19 mouse cellular contexts compared by ENCODE assay signal in genomic region chr3:144019293-144019692, GRCm38 (mm10).
DNase-seq lines count a peak whose midpoint lies in the region; ATAC-seq lines count a peak whose summit lies in the region.
"Had no signal": no experiment of that assay in that cellular context is flagged by ENCODE, and none has a peak within 500 bp of the region (broad histone marks: within the 10 kb centered on the region; RNA-seq: fewer than 3 reads in every experiment).

No protein-coding gene starts in this region.

- no peaks in the 10 kb centered on the region for H3K4me1 ChIP-seq in midbrain, embryonic 11.5 days (ENCODE audit: control insufficient read depth, insufficient read depth, low read length)
- no peaks in the 10 kb centered on the region for H3K4me1 ChIP-seq in midbrain, embryonic 14.5 days (ENCODE audit: control insufficient read depth, insufficient read depth, low read length)
- H3K4me1 ChIP-seq: hindbrain, embryonic 15.5 days; midbrain, embryonic 13.5 days; stomach, embryonic 15.5 days had no signal

- WGBS in midbrain, embryonic 11.5 days: 97% methylated on average over 2 of the region's 2 CpGs
- WGBS in midbrain, embryonic 14.5 days: 93% methylated on average over 2 of the region's 2 CpGs

- intact Hi-C loops in left cerebral cortex, postnatal 36 days (cut with DNase I): no loop called here

- H3K27me3 ChIP-seq in midbrain, embryonic 11.5 days (ENCODE audit: control insufficient read depth, insufficient read depth, low read length): no peaks in the 10 kb centered on the region
- H3K27me3 ChIP-seq in midbrain, embryonic 14.5 days (ENCODE audit: control insufficient read depth, insufficient read depth, low read length): no peaks in the 10 kb centered on the region
- H3K27me3 ChIP-seq: hindbrain, embryonic 15.5 days; midbrain, embryonic 13.5 days; Patski; stomach, embryonic 15.5 days had no signal

- ATAC-seq in midbrain, embryonic 11.5 days (ENCODE audit: low FRiP score): no peak
- ATAC-seq in midbrain, embryonic 14.5 days (ENCODE audit: low FRiP score, low TSS enrichment): no peak
- ATAC-seq: midbrain, embryonic 13.5 days; Patski had no signal

- no peak overlapping the region for H3K27ac ChIP-seq in midbrain, embryonic 11.5 days (ENCODE audit: low read depth, low read length)
- H3K27ac ChIP-seq in midbrain, embryonic 14.5 days (replicated peaks; ENCODE audit: low read depth, low read length): no peak overlapping the region
- H3K27ac ChIP-seq: hindbrain, embryonic 15.5 days; kidney, postnatal 0 days; midbrain, embryonic 13.5 days; stomach, embryonic 15.5 days had no signal

- H3K36me3 ChIP-seq in midbrain, embryonic 11.5 days (ENCODE audit: control insufficient read depth, insufficient read depth, low read length): no peaks in the 10 kb centered on the region
- H3K36me3 ChIP-seq in midbrain, embryonic 14.5 days (ENCODE audit: control insufficient read depth, insufficient read depth, low read length): no peaks in the 10 kb centered on the region
- H3K36me3 ChIP-seq: hindbrain, embryonic 15.5 days; midbrain, embryonic 13.5 days; stomach, embryonic 15.5 days had no signal

- no peak overlapping the region for H3K9ac ChIP-seq in midbrain, embryonic 11.5 days (ENCODE audit: low read length)
- no peak overlapping the region for H3K9ac ChIP-seq in midbrain, embryonic 14.5 days (replicated peaks; ENCODE audit: low read length)
- H3K9ac ChIP-seq: hindbrain, embryonic 15.5 days; midbrain, embryonic 13.5 days; stomach, embryonic 15.5 days had no signal

- DNase-seq in frontal cortex, adult 2 months (ENCODE audit: extremely low spot score in 1 of 2, low spot score in 1 of 2): peak; percentile 33 to 66
- no peak for DNase-seq in frontal cortex, postnatal 14 days (ENCODE audit: low spot score in 2 of 2)
- DNase-seq in midbrain, embryonic 11.5 days (ENCODE audit: low spot score, missing footprints): peak; percentile 60
- DNase-seq in midbrain, embryonic 14.5 days: no peak
- DNase-seq in brain, adult 2 months (ENCODE audit: low read depth, low spot score): peak; percentile 66
- peak; percentile 29 to 42 for DNase-seq in left cerebral cortex, postnatal 36 days (ENCODE audit: low spot score in 2 of 2)
- no peak for DNase-seq in adrenal gland, adult 18-20 months (ENCODE audit: low spot score in 2 of 2)
- DNase-seq: adrenal gland, adult 8-10 months; cerebellum, adult 8-10 months; cerebellum, postnatal 36 days; embryo, embryonic 11 days; gastrocnemius, postnatal 10 days; kidney, adult 2 months had no signal

- H3K9me3 ChIP-seq in midbrain, embryonic 11.5 days (ENCODE audit: control insufficient read depth, low read length): no peaks in the 10 kb centered on the region
- no peaks in the 10 kb centered on the region for H3K9me3 ChIP-seq in midbrain, embryonic 14.5 days (ENCODE audit: control insufficient read depth, low read length)
- H3K9me3 ChIP-seq: hindbrain, embryonic 15.5 days; midbrain, embryonic 13.5 days; stomach, embryonic 15.5 days had no signal

- no peak overlapping the region for H3K4me2 ChIP-seq in midbrain, embryonic 11.5 days
- H3K4me2 ChIP-seq in midbrain, embryonic 14.5 days (ENCODE audit: low read length): no peak overlapping the region
- H3K4me2 ChIP-seq: heart, embryonic 11.5 days; hindbrain, embryonic 15.5 days; midbrain, embryonic 13.5 days; stomach, embryonic 15.5 days had no signal

- no peak overlapping the region for H3K4me3 ChIP-seq in midbrain, embryonic 11.5 days (ENCODE audit: low read depth, low read length)
- no peak overlapping the region for H3K4me3 ChIP-seq in midbrain, embryonic 14.5 days (replicated peaks; ENCODE audit: low read depth, low read length)
- H3K4me3 ChIP-seq: hindbrain, embryonic 15.5 days; midbrain, embryonic 13.5 days; stomach, embryonic 15.5 days had no signal

Comparison
In these comparisons a context has a peak if more than half of its experiments do, and no peak if none do; other contexts are left out.
1. DNase-seq: peak in frontal cortex, adult 2 months (2 of 2), midbrain, embryonic 11.5 days (single experiment), brain, adult 2 months (single experiment) and left cerebral cortex, postnatal 36 days (2 of 2); none in frontal cortex, postnatal 14 days (0 of 2), midbrain, embryonic 14.5 days (single experiment) and adrenal gland, adult 18-20 months (0 of 2).